Mouse (Mus musculus): ENCODE data around the gene Cnpy3.
A peak's percentile ranks its signal among the peaks of the same experiment; 100 is the strongest.
"Not testable (repeated sequence)": the region's sequence is repeated elsewhere in the genome, so short reads cannot be mapped to it uniquely, and the experiment has no call there.

The Cnpy3 gene

GRCm38 (mm10) chr17:46751794-46752556, at the start of gene Cnpy3:
Cnpy3 (minus strand) TSS chr17:46752214.
- peak; percentile 98 to 99 for DNase-seq

- no peak for DNase-seq
These were observed 49.7 kb upstream of the Cnpy3 start for GRCm38 (mm10) chr17:46801761-46802160.

DNA sequence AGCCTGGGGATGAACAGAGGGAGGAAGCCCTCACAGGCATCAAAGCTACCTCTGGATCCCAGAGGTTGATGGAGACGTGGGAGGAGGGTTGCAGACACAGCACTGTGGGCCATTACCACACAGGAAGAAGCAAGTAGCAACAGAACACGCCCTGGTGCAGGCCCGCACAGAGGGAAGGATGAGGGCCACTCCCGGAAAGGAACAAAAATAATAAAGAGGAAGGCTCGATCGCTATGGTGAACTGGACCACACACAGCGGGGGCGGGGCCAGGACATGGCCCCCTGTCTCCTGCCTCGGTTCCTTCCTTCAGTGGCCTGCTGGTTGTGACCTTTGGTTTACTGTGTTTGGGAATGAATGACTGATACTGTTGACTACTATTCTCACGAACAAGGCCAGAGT, 47.7 kb upstream of the Cnpy3 start:
- DNase-seq: no peak

DNA sequence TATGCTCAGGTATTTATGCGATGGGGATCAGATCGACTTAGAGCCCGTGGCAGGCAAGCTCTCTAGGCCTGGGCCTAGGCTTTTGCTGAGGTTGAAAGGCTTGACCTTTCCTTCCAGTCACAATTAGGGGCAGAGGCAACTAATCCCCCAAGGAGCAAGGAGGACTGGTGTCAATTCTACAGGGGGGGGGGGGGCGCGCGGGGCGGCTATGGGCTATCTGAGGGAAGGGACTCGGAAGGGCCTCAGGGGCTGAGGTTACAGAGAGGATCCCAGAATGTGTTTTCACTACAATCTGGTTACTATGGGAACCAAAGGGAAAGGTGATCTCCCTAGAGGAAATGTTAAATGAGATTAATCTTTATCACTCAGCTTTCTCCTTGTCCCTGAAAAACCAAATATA, 45.4 kb upstream of the Cnpy3 start:
- DNase-seq: no peak

DNA sequence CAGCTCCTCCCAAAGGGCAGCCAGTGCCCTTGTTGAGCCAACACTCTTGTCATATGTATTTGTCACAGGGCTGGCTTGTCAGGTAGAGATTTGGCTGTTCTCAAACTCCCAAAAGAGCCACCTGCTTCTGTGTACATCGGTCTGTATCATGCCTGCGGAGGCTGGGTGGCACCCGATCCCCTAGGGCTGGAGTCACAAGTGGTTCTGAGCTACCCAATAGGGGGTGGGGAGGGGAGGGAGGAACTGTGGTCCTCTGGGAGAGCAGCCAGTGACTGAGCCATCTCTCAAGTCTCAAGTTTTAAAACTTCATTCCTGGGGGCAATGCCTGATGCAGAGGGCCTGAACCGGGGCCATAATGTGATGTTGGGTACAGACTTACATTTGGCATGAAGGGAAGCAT, 44.7 kb upstream of the Cnpy3 start:
- DNase-seq: no peak

- no peak for DNase-seq
These were observed 40.9 kb upstream of the Cnpy3 start for GRCm38 (mm10) chr17:46792963-46793362.

DNA sequence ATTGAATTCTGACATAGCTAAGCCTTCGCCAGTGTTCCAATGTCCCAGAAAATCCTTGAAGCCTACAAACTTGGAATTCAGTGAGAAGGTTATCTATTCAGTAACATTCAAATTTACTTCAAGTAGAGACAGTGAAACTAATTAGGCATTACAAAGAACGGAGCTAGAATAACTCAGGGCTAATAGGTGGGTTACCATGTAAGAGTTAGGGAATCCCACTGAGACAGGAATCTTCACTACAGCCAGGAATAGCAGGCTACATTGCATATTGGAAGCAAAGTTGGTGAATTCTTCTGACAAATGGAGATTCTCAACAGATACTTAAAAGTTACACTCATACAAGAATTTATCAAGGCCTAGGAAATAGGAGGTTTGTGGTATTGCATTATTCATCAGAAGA, 36.0 kb upstream of the Cnpy3 start:
- not testable (repeated sequence) for DNase-seq

DNA sequence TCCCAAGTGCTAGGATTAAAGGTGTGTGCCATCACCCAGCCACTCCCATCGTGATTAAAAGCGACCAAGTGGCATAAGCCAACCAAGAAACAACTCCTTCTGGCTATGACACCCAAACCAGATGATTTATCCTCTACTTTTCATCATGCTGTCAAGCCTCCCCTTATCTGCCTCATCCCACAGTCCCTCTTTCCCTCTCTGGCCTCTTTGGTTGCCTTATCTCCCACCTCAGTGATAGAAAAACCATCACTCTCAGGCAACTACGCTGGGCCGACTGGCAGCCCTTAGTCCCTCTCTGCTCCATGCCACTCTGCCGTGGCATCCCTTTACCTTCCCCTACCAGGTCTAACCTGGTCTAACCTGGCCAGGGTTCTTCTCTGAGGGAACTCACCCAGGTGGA, 34.9 kb upstream of the Cnpy3 start:
- DNase-seq: no peak

- DNase-seq: no peak
These were observed 31.2 kb upstream of the Cnpy3 start for GRCm38 (mm10) chr17:46783222-46783565.

- DNase-seq: peak; percentile 94 to 97
These were observed 30.6 kb upstream of the Cnpy3 start, which contains the start of gene Rpl7l1 for GRCm38 (mm10) chr17:46782341-46783221. Rpl7l1 (minus strand) TSS chr17:46782672.

DNA sequence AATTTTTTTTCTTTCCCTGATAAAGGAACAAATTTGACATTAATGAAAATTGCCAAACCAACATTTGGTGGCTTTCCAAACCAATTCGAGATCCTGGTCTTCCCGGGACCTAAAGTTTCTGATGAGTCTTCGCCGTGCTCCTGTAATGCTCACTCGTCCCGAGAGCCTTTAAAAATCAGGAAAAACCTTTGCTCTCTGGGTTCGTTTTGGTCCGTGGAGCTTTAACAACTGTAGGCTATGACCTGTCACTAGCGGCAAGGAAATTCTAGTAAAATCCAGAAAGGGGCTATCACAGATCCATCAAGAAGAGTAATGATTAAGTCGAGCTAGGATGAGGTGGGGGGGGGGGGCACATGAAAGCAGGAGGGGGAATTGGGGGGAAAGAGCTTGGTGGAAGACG, 29.9 kb upstream of the Cnpy3 start:
- DNase-seq: peak; percentile 22 to 41

- no peak for DNase-seq
These were observed 24.1 kb upstream of the Cnpy3 start for GRCm38 (mm10) chr17:46776087-46776486.

DNA sequence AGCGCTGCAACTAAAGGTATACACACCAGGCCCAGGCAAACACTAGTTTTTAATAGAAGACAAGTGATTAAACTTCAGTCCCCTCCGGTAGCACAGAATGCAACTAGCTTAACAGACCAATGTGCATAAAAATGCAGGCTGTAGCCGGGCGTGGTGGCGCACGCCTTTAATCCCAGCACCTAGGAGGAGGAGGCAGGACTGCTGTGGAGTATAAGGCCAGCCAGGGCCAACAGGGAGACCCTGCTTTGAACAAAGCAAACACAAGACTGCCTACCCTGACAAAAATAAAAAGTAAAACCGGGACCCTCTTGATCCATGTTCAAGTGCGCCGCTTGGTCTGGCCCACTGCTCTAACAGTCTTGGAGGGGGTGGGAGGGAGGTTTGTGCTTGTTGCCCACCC, 23.1 kb upstream of the Cnpy3 start:
- no peak for DNase-seq

- DNase-seq: no peak
These were observed 22.1 kb upstream of the Cnpy3 start for GRCm38 (mm10) chr17:46774131-46774472.

DNA sequence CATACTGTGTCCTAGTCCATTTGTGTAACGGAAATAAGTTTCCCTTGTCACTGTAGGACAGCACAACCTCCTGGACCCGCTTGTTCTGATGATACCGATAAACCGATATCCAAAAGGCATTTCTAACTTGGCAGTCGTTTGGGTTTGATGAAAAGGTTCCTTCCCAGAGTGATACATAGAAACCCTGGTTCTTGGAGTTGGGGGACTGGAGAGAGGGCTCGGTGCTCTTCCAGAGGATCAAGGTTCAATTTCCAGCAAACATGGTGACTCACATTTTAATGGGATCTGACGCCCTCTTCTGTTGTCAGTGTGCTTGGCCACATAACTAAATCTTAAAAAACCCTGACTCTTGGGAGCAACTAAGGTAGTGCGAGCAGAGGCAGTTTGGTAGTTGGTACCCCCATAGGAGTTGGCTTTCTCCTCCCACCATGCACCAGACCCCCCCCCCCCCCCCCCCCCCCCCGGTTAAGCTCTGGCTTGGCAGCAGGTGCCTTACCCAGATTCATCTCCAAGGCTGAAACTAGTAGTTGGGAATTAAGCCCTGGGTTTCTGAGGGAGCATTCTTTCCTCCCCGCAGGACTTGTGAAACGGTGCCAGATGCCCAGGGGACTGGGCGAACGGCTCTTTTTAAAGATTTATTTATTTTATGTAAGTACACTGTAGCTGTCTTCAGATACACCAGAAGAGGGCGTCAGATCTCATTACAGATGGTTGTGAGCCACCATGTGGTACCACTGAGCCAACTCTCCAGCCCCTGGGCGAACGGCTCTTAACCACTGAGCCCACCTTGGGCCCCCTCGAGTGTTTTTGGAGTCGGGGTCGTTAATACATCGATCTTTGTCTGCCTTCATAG, 21.5 kb upstream of the Cnpy3 start:
- DNase-seq: peak; percentile 30 to 36

DNA sequence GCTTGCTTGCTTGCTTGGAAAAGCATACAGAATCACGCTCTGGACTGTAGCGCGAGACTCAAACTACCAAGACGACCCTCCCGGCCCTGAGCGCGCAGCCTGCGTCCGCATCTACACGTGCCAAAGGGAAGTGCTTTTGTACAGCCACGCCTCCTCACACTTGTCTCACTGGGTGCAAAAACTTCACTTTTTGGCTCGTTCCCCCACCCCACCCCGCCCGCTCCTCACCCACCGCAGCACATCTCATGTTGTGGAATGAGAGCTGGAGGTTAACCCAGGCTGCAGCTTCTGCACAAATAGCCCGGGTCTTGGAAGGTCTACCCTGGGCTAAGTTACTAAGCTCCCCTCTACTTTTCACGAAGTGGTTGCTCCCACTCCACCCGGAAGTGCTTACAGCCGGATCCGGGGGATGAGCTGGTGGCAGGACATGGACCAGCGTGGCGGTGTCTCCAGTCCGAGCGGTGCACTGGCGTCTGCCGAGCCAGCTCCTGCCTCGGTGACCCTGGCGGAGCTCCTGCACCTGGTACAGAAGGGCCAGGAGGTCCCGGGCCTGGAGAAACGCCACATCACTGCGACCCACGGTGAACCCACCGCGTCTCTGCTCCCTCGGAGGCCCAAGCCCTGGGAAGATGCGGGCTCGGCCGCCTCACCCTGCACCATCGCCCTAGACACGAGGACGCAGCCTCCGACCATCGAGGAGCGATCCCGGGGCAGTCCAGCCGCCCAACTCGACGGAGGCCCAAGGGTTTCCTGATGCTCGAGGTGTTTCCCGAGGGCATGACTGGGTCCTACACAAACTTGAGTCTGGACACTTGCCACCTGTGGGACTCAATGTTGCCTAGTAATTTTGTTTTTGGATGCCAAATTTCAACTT, 20.6 kb upstream of the Cnpy3 start, which contains the start of gene 2310039H08Rik:
TSS of gene 2310039H08Rik (plus strand) at position 232 of the 874 bp plus-strand sequence.
- DNase-seq: peak; percentile 88

DNA sequence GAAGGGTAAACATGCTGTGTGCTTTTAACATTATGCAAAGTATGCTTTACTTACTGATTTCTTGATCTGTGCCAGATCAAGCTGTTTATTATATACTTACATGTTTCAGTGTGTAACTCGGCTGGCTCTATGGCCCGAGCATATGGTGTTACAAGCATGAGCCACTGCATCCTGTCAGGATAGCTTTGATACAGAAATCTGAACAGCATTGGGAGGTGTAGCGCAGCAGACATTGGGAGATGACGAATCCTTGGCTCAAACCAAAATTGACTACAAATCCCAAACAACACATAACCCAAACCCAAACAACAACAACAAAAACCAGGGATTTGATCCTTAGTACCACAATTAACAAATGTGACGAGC, 20.0 kb upstream of the Cnpy3 start:
- no peak for DNase-seq

- DNase-seq: no peak
These were observed 19.6 kb upstream of the Cnpy3 start for GRCm38 (mm10) chr17:46771616-46772015.

GRCm38 (mm10) chr17:46771025-46771424, 19.0 kb upstream of the Cnpy3 start:
- no peak for DNase-seq

DNA sequence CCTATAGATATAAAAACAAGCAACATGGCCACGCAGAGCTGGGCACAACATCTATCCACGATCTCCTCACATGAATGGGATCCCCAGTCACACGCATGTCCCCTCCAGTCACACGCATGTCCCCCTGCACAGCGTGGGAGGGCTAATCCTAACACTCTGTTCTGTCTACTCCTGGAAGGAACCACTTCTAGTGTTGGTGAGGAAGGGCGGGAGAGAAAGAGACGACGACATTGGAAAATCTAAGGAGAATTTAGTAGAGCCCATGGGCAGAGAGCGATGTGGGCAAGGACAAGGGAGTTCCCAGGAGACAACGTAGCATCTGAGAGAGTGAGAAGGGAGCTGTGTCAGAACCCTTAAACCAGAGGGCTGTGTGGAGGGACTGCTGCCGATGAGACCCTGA, 18.5 kb upstream of the Cnpy3 start:
- DNase-seq: no peak

- peak; percentile 35 to 51 for DNase-seq
These were observed 15.9 kb upstream of the Cnpy3 start for GRCm38 (mm10) chr17:46767868-46768267.

- not testable (repeated sequence) for DNase-seq
These were observed 12.9 kb upstream of the Cnpy3 start for GRCm38 (mm10) chr17:46764916-46765315.

All from kidney, postnatal 36 days (tissue).